Mouse (Mus musculus) liver, embryonic 14.5 days (tissue): ENCODE measurements around the gene Mrps16.

Experiments used
- CTCF ChIP-seq: IDR thresholded peaks from 2 replicates; pipeline ENCODE4 v1.5.1; 2016; ENCODE audit warnings: antibody characterized with exemption, low read depth, control low read depth
- EP300 ChIP-seq: IDR thresholded peaks from 2 replicates; pipeline ENCODE4 v1.6.1; 2016; ENCODE audit warnings: antibody characterized with exemption, low read depth

GRCm38 (mm10) chr14:20370798-20371197 lies 22.6 kb downstream of the Mrps16 start:
- TF ChIP-seq CTCF (no peak), EP300 (no peak)
